Mouse (Mus musculus) T-cell, adult 66 days (primary cell): ENCODE measurements around the gene Gramd1c. TPM values are rescaled to one million over a fixed set of nuclear protein-coding genes. Genes with fewer than 3 reads are reported as not detected.

Experiments
- total RNA-seq, 2 experiments: library from RNA; stranded (reverse); gene quantifications; 3 replicates in 1 of 2; 4 replicates in 1 of 2; pipeline ENCODE4 v1.2.4; 2023

Gene Gramd1c
- total RNA-seq = 1 to 10 TPM; 2.1 to 2.3 TPM

DNA sequence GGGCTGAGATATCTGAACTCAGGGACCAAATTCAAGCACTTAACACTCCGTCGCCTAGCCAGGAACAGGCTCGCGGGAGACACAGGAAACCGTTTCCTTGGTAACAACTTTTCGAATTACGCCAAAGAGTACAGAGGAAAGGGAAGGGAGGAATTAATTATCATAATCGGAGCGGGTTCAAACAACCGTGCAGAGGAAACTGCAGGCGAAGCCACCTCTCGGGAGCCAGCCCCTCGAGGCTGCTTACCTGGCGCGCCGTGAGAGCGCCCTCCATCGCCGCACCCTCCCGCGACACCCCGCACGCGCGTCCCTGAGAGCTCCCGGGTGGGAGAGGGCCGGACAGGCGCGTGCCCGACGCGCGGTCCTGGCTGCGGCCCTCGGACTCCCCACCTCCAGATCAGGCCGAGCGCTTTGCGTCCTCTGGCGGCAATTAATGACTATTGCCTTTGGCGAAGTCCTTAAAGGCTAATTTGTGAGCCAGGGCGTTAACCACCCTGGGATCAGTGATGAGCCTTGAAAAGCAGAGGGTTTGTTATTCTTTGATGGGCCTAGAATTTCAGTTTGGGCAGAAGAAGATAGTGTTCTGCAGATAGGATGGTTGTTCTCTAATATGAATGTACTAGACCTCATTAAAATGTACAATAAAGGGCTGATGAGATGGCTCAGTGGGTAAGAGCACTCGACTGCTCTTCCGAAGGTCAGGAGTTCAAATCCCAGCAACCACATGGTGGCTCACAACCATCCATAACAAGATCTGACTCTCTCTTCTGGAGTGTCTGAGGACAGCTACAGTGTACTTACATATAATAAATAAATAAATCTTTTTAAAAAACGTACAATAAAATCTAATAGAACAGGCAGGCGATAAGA lies at the start of gene Gramd1c:
Gramd1c (minus strand) TSS at position 321 of the 870 bp plus-strand sequence.

DNA sequence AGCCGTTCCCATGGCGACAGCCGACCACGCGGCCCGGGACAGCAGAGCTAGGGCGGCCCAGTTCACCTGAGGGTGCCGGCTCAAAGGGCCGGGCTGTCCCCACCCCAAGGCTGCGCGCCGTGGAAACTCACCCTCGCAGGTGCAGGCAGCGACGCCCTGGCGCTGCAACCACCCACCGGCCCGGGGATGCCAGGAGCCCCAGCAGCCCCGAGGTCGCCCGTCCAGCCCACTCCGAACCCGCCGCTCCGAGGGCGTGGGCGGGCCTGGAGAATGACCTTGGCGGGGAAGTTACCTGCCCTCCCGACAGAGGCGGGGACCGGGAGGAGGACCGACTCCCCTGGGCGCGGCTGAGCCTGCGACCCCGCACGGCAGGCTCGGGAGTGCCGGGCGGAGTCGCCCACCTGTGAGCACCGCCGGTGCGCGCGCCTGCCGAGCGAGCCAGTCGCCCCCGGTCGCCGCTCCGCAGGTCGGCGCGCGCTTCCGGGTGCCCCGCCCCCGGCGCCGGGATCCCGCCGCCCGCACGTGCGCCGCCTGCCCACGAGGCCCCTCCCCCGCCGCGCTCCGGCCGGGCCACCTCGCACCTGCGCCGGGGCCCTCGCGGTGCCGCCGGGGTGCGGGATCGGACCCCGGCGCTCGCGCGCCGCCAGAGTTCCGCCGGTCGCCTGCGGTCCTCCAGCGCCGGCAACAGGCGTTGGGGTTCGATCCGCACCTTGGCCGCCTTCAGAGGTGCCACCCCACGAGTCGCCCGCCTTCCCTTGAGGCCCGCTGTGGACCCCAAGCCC lies 83.6 kb downstream of the Gramd1c start, which contains the start of gene Zdhhc23:
Zdhhc23 (minus strand) TSS at position 464 of the 782 bp plus-strand sequence.

Other genes with a start within 250 kb of the Gramd1c start
- gene Ccdc191, start 173.5 kb downstream of the Gramd1c start, total RNA-seq = 10 to 100 TPM in 1 of 2 experiments, 1 to 10 TPM in 1; 6.9 to 12.1 TPM
- 10 to 100 TPM; 60.0 to 70.5 TPM for gene Qtrt2, start 136.5 kb downstream of the Gramd1c start, total RNA-seq
- gene Zdhhc23, start 83.6 kb downstream of the Gramd1c start, total RNA-seq = 1 to 10 TPM; 4.6 TPM
- gene Atp6v1a, start 76.4 kb upstream of the Gramd1c start, total RNA-seq = 10 to 100 TPM; 23.4 to 29.9 TPM
- 10 to 100 TPM; 32.0 to 40.9 TPM for gene Naa50, start 76.5 kb upstream of the Gramd1c start, total RNA-seq
- 10 to 100 TPM; 24.6 to 26.8 TPM for gene Usf3, start 109.9 kb upstream of the Gramd1c start, total RNA-seq